Mouse (Mus musculus): ENCODE data around the gene Acads. TPM values are rescaled to one million over a fixed set of nuclear protein-coding genes. Genes with fewer than 3 reads are reported as not detected.

The Acads gene
- polyA plus RNA-seq, 1 experiment from 2014 or later: 30.1 TPM

DNA sequence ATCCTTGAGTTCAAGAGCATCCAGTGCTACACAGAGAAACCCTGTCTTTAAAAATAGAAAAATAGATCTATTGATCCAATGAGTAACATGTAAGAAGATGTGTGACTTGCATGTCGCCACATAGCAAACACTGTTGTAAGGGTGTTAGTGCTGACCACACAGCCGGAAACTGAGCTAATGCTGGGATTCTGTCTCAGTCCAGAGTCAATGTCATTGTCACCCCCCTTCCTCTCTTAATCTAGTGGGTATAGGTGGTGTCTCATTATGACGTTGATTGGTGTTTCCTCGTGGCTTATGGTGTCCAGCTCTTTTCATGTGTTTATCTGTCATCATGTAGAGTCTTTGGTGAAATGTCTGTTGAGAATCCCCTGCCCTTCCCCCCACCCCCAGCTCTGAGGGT lies 52.9 kb downstream of the Acads start:
- no peak overlapping the region for H3K4me3 ChIP-seq (ENCODE audit: low read depth, low read length)
- no peak overlapping the region for H3K27ac ChIP-seq (ENCODE audit: low read depth, low read length)
- DNase-seq (ENCODE audit: low spot score) (no peak), ATAC-seq (replicated peaks; ENCODE audit: low FRiP score) (no peak)
- no peaks in the 10 kb centered on the region for H3K27me3 ChIP-seq (ENCODE audit: control insufficient read depth, insufficient read depth, low read length)
- 93% methylated on average over 4 of the region's 4 CpGs for WGBS
- H3K4me1 ChIP-seq (replicated peaks; ENCODE audit: control insufficient read depth, insufficient read depth, low read length): no peaks in the 10 kb centered on the region
- no peaks in the 10 kb centered on the region for H3K9me3 ChIP-seq (ENCODE audit: control insufficient read depth, low read length)
- H3K36me3 ChIP-seq (ENCODE audit: control insufficient read depth, insufficient read depth, low read length): no peaks in the 10 kb centered on the region
- H3K4me2 ChIP-seq (ENCODE audit: low read depth, low read length, severe bottlenecking): no peak overlapping the region
- H3K9ac ChIP-seq (ENCODE audit: low read length): no peak overlapping the region

DNA sequence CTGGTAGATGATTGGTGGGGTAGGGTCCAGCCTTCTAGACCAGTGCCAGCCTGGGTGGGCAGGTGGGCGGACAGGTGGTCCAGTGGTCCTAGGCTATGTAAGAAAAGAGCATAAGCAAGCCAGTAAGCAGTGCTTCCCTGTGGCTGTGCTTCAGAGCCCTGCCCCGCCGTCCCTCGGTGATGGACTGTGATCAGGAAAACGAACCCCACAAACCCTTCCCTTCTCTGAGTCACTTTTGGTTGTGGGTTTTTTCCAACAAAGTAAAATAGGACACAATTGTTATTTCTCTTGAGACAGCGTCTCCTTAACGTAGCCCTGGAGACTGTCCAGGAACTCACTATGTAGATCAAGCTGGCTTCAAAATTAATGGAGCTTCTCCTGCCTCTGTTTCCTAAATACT lies 55.8 kb downstream of the Acads start:
- Histone ChIP-seq H3K27me3 (ENCODE audit: control insufficient read depth, insufficient read depth, low read length) (no peaks in the 10 kb centered on the region), H3K4me1 (replicated peaks; ENCODE audit: control insufficient read depth, insufficient read depth, low read length) (no peaks in the 10 kb centered on the region), H3K9me3 (ENCODE audit: control insufficient read depth, low read length) (no peaks in the 10 kb centered on the region), H3K4me2 (ENCODE audit: low read depth, low read length, severe bottlenecking) (no peak overlapping the region), H3K27ac (ENCODE audit: low read depth, low read length) (no peak overlapping the region), H3K4me3 (ENCODE audit: low read depth, low read length) (no peak overlapping the region), H3K36me3 (ENCODE audit: control insufficient read depth, insufficient read depth, low read length) (no peaks in the 10 kb centered on the region), H3K9ac (ENCODE audit: low read length) (no peak overlapping the region)
- ATAC-seq (replicated peaks; ENCODE audit: low FRiP score): no peak
- WGBS: 90% methylated on average over 7 of the region's 7 CpGs
- DNase-seq (ENCODE audit: low spot score): no peak

GRCm38 (mm10) chr5:115062566-115062965 lies 56.6 kb downstream of the Acads start:
- 85% methylated on average over 1 of the region's 1 CpGs for WGBS
- Histone ChIP-seq H3K27me3 (ENCODE audit: control insufficient read depth, insufficient read depth, low read length) (no peaks in the 10 kb centered on the region), H3K9me3 (ENCODE audit: control insufficient read depth, low read length) (no peaks in the 10 kb centered on the region), H3K36me3 (ENCODE audit: control insufficient read depth, insufficient read depth, low read length) (no peaks in the 10 kb centered on the region), H3K4me1 (replicated peaks; ENCODE audit: control insufficient read depth, insufficient read depth, low read length) (no peaks in the 10 kb centered on the region), H3K4me2 (ENCODE audit: low read depth, low read length, severe bottlenecking) (no peak overlapping the region), H3K27ac (ENCODE audit: low read depth, low read length) (no peak overlapping the region), H3K4me3 (ENCODE audit: low read depth, low read length) (no peak overlapping the region), H3K9ac (ENCODE audit: low read length) (no peak overlapping the region)
- DNase-seq (ENCODE audit: low spot score) (no peak), ATAC-seq (replicated peaks; ENCODE audit: low FRiP score) (no peak)

DNA sequence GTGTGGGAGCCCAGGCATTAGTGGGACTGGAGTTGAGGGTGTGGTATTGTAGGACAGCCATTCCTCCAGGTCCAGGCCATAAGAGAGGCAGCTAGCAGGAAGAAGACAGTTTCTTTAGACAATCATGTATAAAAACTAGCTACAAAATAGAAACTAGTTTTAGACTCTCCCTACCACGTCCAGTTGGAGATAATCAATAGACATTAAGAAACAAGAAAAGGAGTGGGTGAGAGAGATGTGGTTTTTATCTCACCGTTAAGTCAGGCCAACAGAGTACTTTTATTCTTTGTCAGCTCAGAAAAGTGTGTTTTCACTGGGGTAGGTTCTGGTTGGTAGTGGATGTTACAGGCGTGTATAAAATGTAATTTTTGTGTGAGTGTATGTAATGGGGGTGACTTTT lies 58.2 kb downstream of the Acads start:
- Histone ChIP-seq H3K4me3 (ENCODE audit: low read depth, low read length) (no peak overlapping the region), H3K27me3 (ENCODE audit: control insufficient read depth, insufficient read depth, low read length) (no peaks in the 10 kb centered on the region), H3K9ac (ENCODE audit: low read length) (no peak overlapping the region), H3K4me1 (replicated peaks; ENCODE audit: control insufficient read depth, insufficient read depth, low read length) (no peaks in the 10 kb centered on the region), H3K36me3 (ENCODE audit: control insufficient read depth, insufficient read depth, low read length) (no peaks in the 10 kb centered on the region), H3K9me3 (ENCODE audit: control insufficient read depth, low read length) (no peaks in the 10 kb centered on the region), H3K27ac (ENCODE audit: low read depth, low read length) (no peak overlapping the region), H3K4me2 (ENCODE audit: low read depth, low read length, severe bottlenecking) (no peak overlapping the region)
- ATAC-seq (replicated peaks; ENCODE audit: low FRiP score) (no peak), DNase-seq (ENCODE audit: low spot score) (no peak)
- WGBS: 89% methylated on average over 3 of the region's 3 CpGs

Other genes starting within 250 kb of the Acads start
- 1.4 and 1.5 TPM in 2 replicates for gene Oasl2, start 222.4 kb downstream of the Acads start, polyA plus RNA-seq (2014; fragmentation: Nextera tagmentation; extraction: Ambion mirVana)
- 0.20 TPM in 1 of 2 replicates, not detected in the other for gene Oasl1, start 196.1 kb downstream of the Acads start, polyA plus RNA-seq (2014; fragmentation: Nextera tagmentation; extraction: Ambion mirVana)
- 49.8 and 51.5 TPM in 2 replicates for gene 2210016L21Rik, start 177.2 kb downstream of the Acads start, polyA plus RNA-seq (2014; fragmentation: Nextera tagmentation; extraction: Ambion mirVana)
- not detected in 2 replicates for gene Hnf1a, start 148.3 kb downstream of the Acads start, polyA plus RNA-seq (2014; fragmentation: Nextera tagmentation; extraction: Ambion mirVana)
- gene Sppl3, start 108.2 kb downstream of the Acads start, polyA plus RNA-seq (2014; fragmentation: Nextera tagmentation; extraction: Ambion mirVana): 31.7 and 39.5 TPM in 2 replicates
- 22.0 and 33.1 TPM in 2 replicates for gene Gm10401, start 21.1 kb downstream of the Acads start, polyA plus RNA-seq (2014; fragmentation: Nextera tagmentation; extraction: Ambion mirVana)
- 81.2 and 83.3 TPM in 2 replicates for gene Unc119b, start 15.6 kb upstream of the Acads start, polyA plus RNA-seq (2014; fragmentation: Nextera tagmentation; extraction: Ambion mirVana)
- gene Mlec, start 38.8 kb upstream of the Acads start, polyA plus RNA-seq (2014; fragmentation: Nextera tagmentation; extraction: Ambion mirVana): 56.3 and 56.4 TPM in 2 replicates
- 1.2 and 1.5 TPM in 2 replicates for gene Cabp1, start 75.0 kb upstream of the Acads start, polyA plus RNA-seq (2014; fragmentation: Nextera tagmentation; extraction: Ambion mirVana)
- gene Pop5, start 116.5 kb upstream of the Acads start, polyA plus RNA-seq (2014; fragmentation: Nextera tagmentation; extraction: Ambion mirVana): 98.4 and 105 TPM in 2 replicates
- gene Rnf10, start 153.6 kb upstream of the Acads start, polyA plus RNA-seq (2014; fragmentation: Nextera tagmentation; extraction: Ambion mirVana): 109 and 110 TPM in 2 replicates
- 57.1 and 58.2 TPM in 2 replicates for gene Coq5, start 160.3 kb upstream of the Acads start, polyA plus RNA-seq (2014; fragmentation: Nextera tagmentation; extraction: Ambion mirVana)
- gene Dynll1, start 181.7 kb upstream of the Acads start, polyA plus RNA-seq (2014; fragmentation: Nextera tagmentation; extraction: Ambion mirVana): 1,518 and 1,534 TPM in 2 replicates
- gene Srsf9, start 207.8 kb upstream of the Acads start, polyA plus RNA-seq (2014; fragmentation: Nextera tagmentation; extraction: Ambion mirVana): 373 and 388 TPM in 2 replicates
- 51.5 and 51.6 TPM in 2 replicates for gene Gatc, start 221.8 kb upstream of the Acads start, polyA plus RNA-seq (2014; fragmentation: Nextera tagmentation; extraction: Ambion mirVana)
- 56.4 and 59.4 TPM in 2 replicates for gene Triap1, start 221.9 kb upstream of the Acads start, polyA plus RNA-seq (2014; fragmentation: Nextera tagmentation; extraction: Ambion mirVana)
- 674 and 731 TPM in 2 replicates for gene Cox6a1, start 229.6 kb upstream of the Acads start, polyA plus RNA-seq (2014; fragmentation: Nextera tagmentation; extraction: Ambion mirVana)

Measured in forebrain, embryonic 11.5 days (tissue).